Mouse (Mus musculus): ENCODE measurements around the gene Pold3. TPM values are rescaled to one million over a fixed set of nuclear protein-coding genes. Genes with fewer than 3 reads are reported as not detected.

The Pold3 gene
- polyA plus RNA-seq, 1 experiment from 2014 or later, result 78.4 TPM

DNA sequence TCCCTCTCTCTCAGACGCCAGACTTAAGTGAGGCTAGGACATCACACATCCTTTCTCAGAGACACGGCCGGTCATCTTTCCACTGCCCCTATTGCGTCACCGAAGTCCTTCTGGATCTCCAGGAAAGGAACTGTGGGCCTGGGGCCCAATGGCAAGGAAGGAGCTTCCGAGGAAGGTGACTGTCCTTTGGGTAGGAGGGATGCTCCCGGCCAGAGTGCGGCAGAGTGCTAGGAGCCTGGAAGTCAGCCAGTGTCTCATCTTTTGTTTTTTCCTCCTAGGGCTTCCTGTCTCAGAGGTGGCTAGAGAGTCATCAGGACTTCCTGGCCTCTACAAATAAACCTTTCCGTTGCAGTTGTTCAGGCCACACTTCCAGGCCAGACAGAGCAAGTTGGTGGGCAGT, 15.7 kb upstream of the Pold3 start:
- H3K9ac ChIP-seq (replicated peaks), result no peak overlapping the region
- ATAC-seq (ENCODE audit: low FRiP score, low read depth), result no peak
- no peaks in the 10 kb centered on the region for H3K9me3 ChIP-seq
- H3K4me3 ChIP-seq, result no peak overlapping the region
- 82% methylated on average over 9 of the region's 9 CpGs for WGBS
- no peaks in the 10 kb centered on the region for H3K27me3 ChIP-seq
- no peak overlapping the region for H3K4me2 ChIP-seq (replicated peaks)
- no peak overlapping the region for H3K27ac ChIP-seq (replicated peaks)
- H3K36me3 ChIP-seq, result no peaks in the 10 kb centered on the region
- H3K4me1 ChIP-seq, result no peaks in the 10 kb centered on the region

DNA sequence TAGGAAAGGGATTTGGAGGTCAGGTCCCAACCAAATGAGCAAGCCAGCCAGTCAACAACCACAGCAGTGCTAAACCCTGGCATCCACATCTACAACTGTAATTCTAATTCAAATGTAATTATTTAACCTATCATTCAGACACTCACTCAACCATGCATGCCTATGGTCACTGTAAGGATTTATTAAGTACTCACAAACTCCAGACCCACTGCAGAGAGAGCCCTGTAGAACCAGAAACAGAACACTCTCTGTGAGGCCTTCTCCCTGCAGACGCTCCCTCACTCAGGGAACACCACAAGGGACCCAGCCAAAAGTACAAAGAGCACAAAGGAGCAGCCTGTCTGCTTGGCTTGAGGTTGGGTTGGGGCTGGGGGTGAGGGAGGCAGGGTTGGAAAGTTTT, 11.0 kb upstream of the Pold3 start:
- Histone ChIP-seq H3K36me3 (no peaks in the 10 kb centered on the region), H3K4me1 (no peaks in the 10 kb centered on the region), H3K27me3 (no peaks in the 10 kb centered on the region), H3K4me2 (replicated peaks) (no peak overlapping the region), H3K9ac (replicated peaks) (no peak overlapping the region), H3K27ac (replicated peaks) (no peak overlapping the region), H3K9me3 (no peaks in the 10 kb centered on the region), H3K4me3 (no peak overlapping the region)
- WGBS, result 60% methylated on average over 1 of the region's 1 CpGs
- ATAC-seq (ENCODE audit: low FRiP score, low read depth), result no peak

- H3K4me1 ChIP-seq, result no peaks in the 10 kb centered on the region
- H3K9me3 ChIP-seq, result no peaks in the 10 kb centered on the region
- H3K27me3 ChIP-seq, result no peaks in the 10 kb centered on the region
- no peak overlapping the region for H3K4me2 ChIP-seq (replicated peaks)
- WGBS, result 78% methylated on average over 6 of the region's 6 CpGs
- H3K9ac ChIP-seq (replicated peaks), result no peak overlapping the region
- no peak overlapping the region for H3K4me3 ChIP-seq
- H3K36me3 ChIP-seq, result no peaks in the 10 kb centered on the region
- no peak for ATAC-seq (ENCODE audit: low FRiP score, low read depth)
- no peak overlapping the region for H3K27ac ChIP-seq (replicated peaks)
These were observed 9.2 kb upstream of the Pold3 start for GRCm38 (mm10) chr7:100130592-100130991.

GRCm38 (mm10) chr7:100128262-100129041, 7.1 kb upstream of the Pold3 start:
- no peak for ATAC-seq (ENCODE audit: low FRiP score, low read depth)

GRCm38 (mm10) chr7:100126514-100126913, 5.1 kb upstream of the Pold3 start:
- ATAC-seq (ENCODE audit: low FRiP score, low read depth), result no peak
- Histone ChIP-seq H3K4me2 (replicated peaks) (no peak overlapping the region), H3K9ac (replicated peaks) (no peak overlapping the region), H3K27me3 (no peaks in the 10 kb centered on the region), H3K4me3 (no peak overlapping the region), H3K4me1 (no peaks in the 10 kb centered on the region), H3K9me3 (peaks cover 5% of the 10 kb centered on the region; the same call in 1 of the 2 replicates), H3K27ac (replicated peaks) (no peak overlapping the region), H3K36me3 (no peaks in the 10 kb centered on the region)
- 81% methylated on average over 7 of the region's 7 CpGs for WGBS

More at GRCm38 (mm10) chr7:100128262-100129041, 7.1 kb upstream of the Pold3 start:
- Histone ChIP-seq H3K9ac (replicated peaks) (no peak overlapping the region), H3K4me2 (replicated peaks) (no peak overlapping the region), H3K9me3 (peaks cover 5% of the 10 kb centered on the region; the same call in 1 of the 2 replicates), H3K27me3 (no peaks in the 10 kb centered on the region), H3K4me1 (no peaks in the 10 kb centered on the region), H3K4me3 (no peak overlapping the region), H3K27ac (replicated peaks) (no peak overlapping the region), H3K36me3 (no peaks in the 10 kb centered on the region)
- WGBS, result 90% methylated on average over 7 of the region's 7 CpGs

GRCm38 (mm10) chr7:100125166-100125565, 3.8 kb upstream of the Pold3 start:
- Histone ChIP-seq H3K4me1 (peaks cover 6% of the 10 kb centered on the region), H3K27ac (replicated peaks) (no peak overlapping the region), H3K9me3 (peaks cover 5% of the 10 kb centered on the region; the same call in 1 of the 2 replicates), H3K4me2 (replicated peaks) (no peak overlapping the region), H3K9ac (replicated peaks) (no peak overlapping the region), H3K4me3 (no peak overlapping the region), H3K27me3 (no peaks in the 10 kb centered on the region), H3K36me3 (no peaks in the 10 kb centered on the region)
- ATAC-seq (ENCODE audit: low FRiP score, low read depth), result no peak
- 70% methylated on average over 4 of the region's 4 CpGs for WGBS

- Histone ChIP-seq H3K4me2 (replicated peaks) (no peak overlapping the region), H3K4me3 (no peak overlapping the region), H3K27me3 (no peaks in the 10 kb centered on the region), H3K9me3 (peaks cover 5% of the 10 kb centered on the region; the same call in 1 of the 2 replicates), H3K9ac (replicated peaks) (no peak overlapping the region), H3K4me1 (peaks cover 12% of the 10 kb centered on the region), H3K27ac (replicated peaks) (no peak overlapping the region), H3K36me3 (peaks cover 1% of the 10 kb centered on the region; the same call in 1 of the 2 replicates)
- 88% methylated on average over 2 of the region's 2 CpGs for WGBS
- no peak for ATAC-seq (ENCODE audit: low FRiP score, low read depth)
These were observed 2.8 kb upstream of the Pold3 start for GRCm38 (mm10) chr7:100124211-100124610.

DNA sequence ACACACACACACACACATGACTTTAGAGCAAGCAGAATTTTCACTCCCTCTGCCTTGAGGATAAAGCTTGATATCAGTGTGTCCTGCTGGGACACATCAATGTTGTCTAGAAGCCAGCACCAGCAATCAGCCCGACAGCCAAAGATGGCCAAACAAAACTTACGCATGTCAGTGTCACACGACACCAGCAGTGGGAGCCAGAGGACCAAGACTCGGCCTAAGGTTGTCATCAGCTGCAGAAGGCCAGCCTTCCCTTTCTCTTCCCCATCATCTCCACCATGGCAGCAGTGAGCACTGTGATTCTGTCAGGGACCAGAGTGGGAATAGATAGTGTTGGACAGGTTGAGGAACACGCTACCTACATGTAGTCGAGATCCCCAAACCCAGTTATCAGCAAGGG, 2.1 kb upstream of the Pold3 start:
- no peak overlapping the region for H3K4me3 ChIP-seq
- no peak overlapping the region for H3K9ac ChIP-seq (replicated peaks)
- H3K36me3 ChIP-seq, result peaks cover 9% of the 10 kb centered on the region
- no peak overlapping the region for H3K27ac ChIP-seq (replicated peaks)
- peaks cover 15% of the 10 kb centered on the region for H3K4me1 ChIP-seq
- H3K27me3 ChIP-seq, result no peaks in the 10 kb centered on the region
- WGBS, result 66% methylated on average over 6 of the region's 6 CpGs
- H3K9me3 ChIP-seq, result peaks cover 5% of the 10 kb centered on the region; the same call in 1 of the 2 replicates
- no peak overlapping the region for H3K4me2 ChIP-seq (replicated peaks)
- ATAC-seq (ENCODE audit: low FRiP score, low read depth), result no peak

DNA sequence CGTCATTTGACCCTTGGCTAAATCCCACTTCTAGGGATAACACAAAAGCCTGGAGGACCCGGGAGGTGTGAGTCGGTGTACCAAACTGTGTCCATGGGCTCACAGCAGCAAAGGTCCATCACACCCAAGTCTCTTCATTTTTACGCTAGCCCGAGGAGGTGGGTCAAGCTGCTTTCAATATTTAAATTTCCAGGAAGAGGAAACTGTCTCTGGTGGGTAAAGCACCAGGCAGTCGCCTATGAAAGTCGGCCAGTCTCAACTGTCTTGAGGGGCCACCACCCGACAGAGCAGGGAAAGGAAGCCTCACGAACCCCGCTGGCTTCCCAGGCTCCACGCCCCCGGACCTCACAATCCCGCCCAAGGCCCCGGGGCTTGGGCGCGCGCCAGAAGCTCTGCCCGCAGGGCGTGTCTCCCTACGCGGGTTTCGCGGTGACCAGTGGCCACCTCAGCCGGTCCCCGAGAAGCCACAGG, 539 bp downstream of the Pold3 start:
- peak; percentile 8; the same call in 1 of the 2 replicates for ATAC-seq (ENCODE audit: low FRiP score, low read depth)
- H3K4me3 ChIP-seq, result peak overlapping the region; percentile 87
- H3K4me2 ChIP-seq (replicated peaks), result peak overlapping the region; percentile 77
- H3K9me3 ChIP-seq, result peaks cover 5% of the 10 kb centered on the region; the same call in 1 of the 2 replicates
- H3K36me3 ChIP-seq, result peaks cover 30% of the 10 kb centered on the region
- H3K4me1 ChIP-seq, result peaks cover 15% of the 10 kb centered on the region
- H3K9ac ChIP-seq (replicated peaks), result peak overlapping the region; percentile 82
- H3K27me3 ChIP-seq, result no peaks in the 10 kb centered on the region
- peak overlapping the region; percentile 65 for H3K27ac ChIP-seq (replicated peaks)
- 0% methylated on average over 25 of the region's 25 CpGs for WGBS

DNA sequence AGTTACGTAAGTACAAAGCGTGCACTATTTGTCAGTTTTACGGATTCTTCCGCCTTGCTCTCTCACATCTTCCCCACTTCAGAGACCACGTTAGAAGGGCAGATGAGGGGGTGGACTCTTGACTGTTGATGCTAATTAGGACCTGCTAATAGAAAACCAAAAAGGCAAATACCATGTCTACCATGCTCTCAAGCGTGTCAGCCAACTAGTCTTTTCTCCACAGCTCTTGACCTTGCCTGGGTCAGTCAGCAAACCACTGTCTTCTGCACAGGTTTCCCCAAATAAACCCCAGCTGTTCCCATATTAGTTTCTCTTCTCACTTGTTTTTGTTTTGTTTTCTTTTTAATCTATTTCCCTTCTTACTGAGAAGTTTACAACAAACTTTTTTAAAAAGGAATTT, 7.1 kb downstream of the Pold3 start:
- H3K4me3 ChIP-seq, result no peak overlapping the region
- H3K4me1 ChIP-seq, result 0 out of 2 replicates have a peak, but pooled peaks cover 3% of the 10 kb centered on the region
- H3K36me3 ChIP-seq, result peaks cover 66% of the 10 kb centered on the region
- H3K9me3 ChIP-seq, result no peaks in the 10 kb centered on the region
- 94% methylated on average over 6 of the region's 6 CpGs for WGBS
- H3K9ac ChIP-seq (replicated peaks), result no peak overlapping the region
- no peak for ATAC-seq (ENCODE audit: low FRiP score, low read depth)
- no peaks in the 10 kb centered on the region for H3K27me3 ChIP-seq
- no peak overlapping the region for H3K4me2 ChIP-seq (replicated peaks)
- H3K27ac ChIP-seq (replicated peaks), result no peak overlapping the region

DNA sequence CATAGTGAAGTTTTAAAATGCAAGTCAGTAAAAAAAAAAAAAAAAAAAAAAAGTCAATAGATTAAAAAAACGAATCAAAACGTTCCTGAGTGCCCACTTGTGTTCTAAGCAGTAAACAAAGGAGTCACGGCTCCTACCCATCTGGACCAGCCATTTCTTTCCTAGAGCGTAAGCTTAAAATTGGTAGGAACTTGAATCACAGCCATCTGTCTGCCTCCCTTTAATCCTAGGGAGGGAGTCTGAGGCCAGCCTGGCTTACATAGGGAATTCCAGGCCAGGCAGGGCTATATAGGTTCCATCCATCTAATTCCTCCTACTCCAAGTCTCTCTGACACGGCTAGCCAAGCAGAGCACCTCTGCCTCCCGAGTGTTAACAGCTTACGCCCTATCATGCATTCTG, 7.5 kb downstream of the Pold3 start:
- WGBS, result 82% methylated on average over 7 of the region's 7 CpGs
- peaks cover 65% of the 10 kb centered on the region for H3K36me3 ChIP-seq
- H3K4me2 ChIP-seq (replicated peaks), result no peak overlapping the region
- H3K27ac ChIP-seq (replicated peaks), result no peak overlapping the region
- H3K4me1 ChIP-seq, result no peaks in the 10 kb centered on the region
- H3K27me3 ChIP-seq, result no peaks in the 10 kb centered on the region
- ATAC-seq (ENCODE audit: low FRiP score, low read depth), result no peak
- H3K9ac ChIP-seq (replicated peaks), result no peak overlapping the region
- no peaks in the 10 kb centered on the region for H3K9me3 ChIP-seq
- H3K4me3 ChIP-seq, result no peak overlapping the region

DNA sequence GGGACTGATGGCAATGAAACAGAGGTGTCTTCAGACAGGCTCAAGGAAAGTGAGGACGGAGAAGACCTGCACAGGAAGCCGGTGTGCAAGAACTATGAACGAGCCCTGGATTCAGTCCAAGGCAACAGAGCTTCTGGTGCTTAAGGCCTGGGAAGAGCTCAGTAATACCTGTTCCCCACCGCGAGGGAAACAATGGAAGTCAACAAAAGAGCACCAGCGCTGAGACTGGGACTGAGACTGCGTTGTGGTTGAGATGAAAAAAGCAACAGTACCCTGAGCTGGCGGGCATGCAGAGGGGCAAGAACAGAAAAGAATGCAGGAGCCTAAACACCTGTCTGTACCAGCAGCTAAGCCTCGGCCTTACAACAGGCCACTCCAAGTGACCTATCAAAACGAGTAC, 9.9 kb downstream of the Pold3 start:
- ATAC-seq (ENCODE audit: low FRiP score, low read depth), result no peak
- Histone ChIP-seq H3K9me3 (no peaks in the 10 kb centered on the region), H3K4me1 (no peaks in the 10 kb centered on the region), H3K27ac (replicated peaks) (no peak overlapping the region), H3K27me3 (no peaks in the 10 kb centered on the region), H3K4me2 (replicated peaks) (no peak overlapping the region), H3K4me3 (no peak overlapping the region), H3K36me3 (peaks cover 52% of the 10 kb centered on the region), H3K9ac (replicated peaks) (no peak overlapping the region)
- 74% methylated on average over 10 of the region's 10 CpGs for WGBS
